Mouse (Mus musculus): ENCODE data around the gene Tnpo1.

Tnpo1 gene

GRCm38 (mm10) chr13:98924897-98925485 lies 1.2 kb downstream of the Tnpo1 start:
- DNase-seq, result no peak

GRCm38 (mm10) chr13:98922806-98923205 lies 3.4 kb downstream of the Tnpo1 start:
- DNase-seq, result no peak

GRCm38 (mm10) chr13:98921276-98921675 lies 4.9 kb downstream of the Tnpo1 start:
- DNase-seq, result no peak

GRCm38 (mm10) chr13:98920300-98920699 lies 5.9 kb downstream of the Tnpo1 start:
- no peak for DNase-seq

GRCm38 (mm10) chr13:98919695-98920094 lies 6.5 kb downstream of the Tnpo1 start:
- no peak for DNase-seq

GRCm38 (mm10) chr13:98917851-98918250 lies 8.3 kb downstream of the Tnpo1 start:
- no peak for DNase-seq

- no peak for DNase-seq
Observed at GRCm38 (mm10) chr13:98915591-98915990, 10.6 kb downstream of the Tnpo1 start.

GRCm38 (mm10) chr13:98914844-98915212 lies 11.4 kb downstream of the Tnpo1 start:
- no peak for DNase-seq

GRCm38 (mm10) chr13:98914010-98914843 lies 12.0 kb downstream of the Tnpo1 start:
- no peak for DNase-seq

- no peak for DNase-seq
Observed at GRCm38 (mm10) chr13:98913196-98913595, 13.0 kb downstream of the Tnpo1 start.

- DNase-seq, result no peak
Observed at GRCm38 (mm10) chr13:98912602-98913001, 13.6 kb downstream of the Tnpo1 start.

- no peak for DNase-seq
Observed at GRCm38 (mm10) chr13:98910801-98911200, 15.4 kb downstream of the Tnpo1 start.

GRCm38 (mm10) chr13:98904608-98905007 lies 21.6 kb downstream of the Tnpo1 start:
- no peak for DNase-seq

- DNase-seq, result no peak
Observed at GRCm38 (mm10) chr13:98902366-98903025, 23.7 kb downstream of the Tnpo1 start.

- no peak for DNase-seq
Observed at GRCm38 (mm10) chr13:98899550-98899949, 26.6 kb downstream of the Tnpo1 start.

GRCm38 (mm10) chr13:98897577-98897976 lies 28.6 kb downstream of the Tnpo1 start:
- DNase-seq, result no peak

- no peak for DNase-seq
Observed at GRCm38 (mm10) chr13:98896434-98897126, 29.6 kb downstream of the Tnpo1 start.

- DNase-seq, result no peak
Observed at GRCm38 (mm10) chr13:98896013-98896412, 30.2 kb downstream of the Tnpo1 start.

GRCm38 (mm10) chr13:98894900-98895299 lies 31.3 kb downstream of the Tnpo1 start:
- no peak for DNase-seq

- DNase-seq, result no peak
Observed at GRCm38 (mm10) chr13:98891443-98891842, 34.7 kb downstream of the Tnpo1 start.

- DNase-seq, result peak; percentile 75
Observed at GRCm38 (mm10) chr13:98890871-98891219, 35.3 kb downstream of the Tnpo1 start.

GRCm38 (mm10) chr13:98890137-98890870 lies 35.9 kb downstream of the Tnpo1 start:
- peak; percentile 65 for DNase-seq

GRCm38 (mm10) chr13:98889211-98889610 lies 37.0 kb downstream of the Tnpo1 start:
- no peak for DNase-seq
